Mouse (Mus musculus): ENCODE results near the gene Gatad2a. TPM values are rescaled to one million over a fixed set of nuclear protein-coding genes. Genes with fewer than 3 reads are reported as not detected.

The Gatad2a gene
- polyA plus RNA-seq, 1 experiment from 2014 or later = 54.7 TPM

DNA sequence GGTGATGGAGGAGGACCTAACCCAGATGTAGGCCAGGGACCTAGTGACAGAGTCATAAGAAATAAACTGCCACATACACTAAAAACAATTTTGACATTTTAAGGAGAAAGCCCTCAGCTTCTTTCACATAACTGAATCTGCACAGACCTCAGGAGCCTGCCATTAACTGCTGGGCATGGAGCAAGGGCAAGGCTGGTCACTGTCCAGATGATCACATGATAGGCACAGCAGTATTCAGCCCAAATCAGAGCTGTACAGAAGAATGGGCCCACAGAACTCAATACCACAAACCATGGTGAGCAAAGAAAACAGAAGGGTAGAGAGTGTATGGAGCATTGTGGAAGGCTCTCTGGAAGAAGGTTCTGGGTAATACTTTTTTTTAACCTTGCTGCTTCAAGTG lies 69.3 kb downstream of the Gatad2a start:
- Histone ChIP-seq H3K27ac (no peak overlapping the region), H3K27me3 (replicated peaks) (no peaks in the 10 kb centered on the region), H3K4me1 (replicated peaks) (0 out of 2 replicates have a peak, but pooled peaks cover 2% of the 10 kb centered on the region), H3K4me2 (replicated peaks) (no peak overlapping the region), H3K9me3 (no peaks in the 10 kb centered on the region), H3K4me3 (replicated peaks) (no peak overlapping the region), H3K36me3 (no peaks in the 10 kb centered on the region), H3K9ac (no peak overlapping the region)
- no peak for ATAC-seq

DNA sequence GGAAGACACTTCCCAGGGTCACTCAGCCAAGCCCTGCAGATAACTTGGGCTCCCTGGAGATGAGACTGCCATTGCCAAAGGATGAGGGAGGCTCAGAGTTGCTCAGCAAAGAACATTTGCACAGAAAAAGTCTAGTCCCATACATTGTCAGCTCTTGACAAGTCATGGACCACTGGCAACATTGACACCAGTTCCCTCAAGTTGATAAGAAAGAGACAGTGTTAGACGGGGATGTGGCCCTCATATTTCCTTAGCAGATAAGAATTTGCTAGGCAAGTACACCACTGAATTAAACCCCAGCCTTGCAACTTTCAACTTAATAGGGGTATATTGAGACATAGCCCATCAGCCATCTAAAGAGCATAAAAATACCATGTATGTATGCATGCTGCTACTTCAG lies 72.2 kb downstream of the Gatad2a start:
- no peak overlapping the region for H3K4me3 ChIP-seq (replicated peaks)
- WGBS = 59% methylated on average over 1 of the region's 1 CpGs
- H3K4me2 ChIP-seq (replicated peaks) = no peak overlapping the region
- no peak overlapping the region for H3K9ac ChIP-seq
- H3K27me3 ChIP-seq (replicated peaks) = no peaks in the 10 kb centered on the region
- no peak for ATAC-seq
- H3K9me3 ChIP-seq = no peaks in the 10 kb centered on the region
- no peaks in the 10 kb centered on the region for H3K36me3 ChIP-seq
- no peak overlapping the region for H3K27ac ChIP-seq
- peaks cover 22% of the 10 kb centered on the region for H3K4me1 ChIP-seq (replicated peaks)

DNA sequence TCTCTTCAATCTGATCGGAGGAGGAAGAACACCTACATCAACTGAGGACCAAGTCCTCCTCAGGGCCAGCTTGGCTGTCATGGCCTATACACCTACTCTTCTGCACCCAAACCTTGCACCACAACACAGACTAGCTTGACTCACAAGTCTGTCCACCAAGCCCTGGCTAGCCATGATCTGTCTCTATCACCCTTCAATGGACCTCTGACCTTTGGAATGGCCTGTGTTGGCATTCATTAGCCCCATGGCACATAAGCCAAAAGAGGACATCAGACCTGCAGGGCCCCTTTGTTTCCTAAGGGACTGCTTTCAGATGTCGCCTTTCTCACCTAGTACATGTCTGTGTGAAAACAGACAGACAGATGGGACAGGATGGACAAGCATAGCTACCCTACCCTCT lies 75.0 kb downstream of the Gatad2a start:
- Histone ChIP-seq H3K9ac (no peak overlapping the region), H3K27me3 (replicated peaks) (no peaks in the 10 kb centered on the region), H3K4me2 (replicated peaks) (no peak overlapping the region), H3K9me3 (no peaks in the 10 kb centered on the region), H3K36me3 (peaks cover 4% of the 10 kb centered on the region), H3K27ac (peak overlapping the region; percentile 39; the same call in 1 of the 2 replicates), H3K4me3 (replicated peaks) (no peak overlapping the region), H3K4me1 (replicated peaks) (peaks cover 22% of the 10 kb centered on the region)
- WGBS = 89% methylated on average over 2 of the region's 2 CpGs
- no peak for ATAC-seq

DNA sequence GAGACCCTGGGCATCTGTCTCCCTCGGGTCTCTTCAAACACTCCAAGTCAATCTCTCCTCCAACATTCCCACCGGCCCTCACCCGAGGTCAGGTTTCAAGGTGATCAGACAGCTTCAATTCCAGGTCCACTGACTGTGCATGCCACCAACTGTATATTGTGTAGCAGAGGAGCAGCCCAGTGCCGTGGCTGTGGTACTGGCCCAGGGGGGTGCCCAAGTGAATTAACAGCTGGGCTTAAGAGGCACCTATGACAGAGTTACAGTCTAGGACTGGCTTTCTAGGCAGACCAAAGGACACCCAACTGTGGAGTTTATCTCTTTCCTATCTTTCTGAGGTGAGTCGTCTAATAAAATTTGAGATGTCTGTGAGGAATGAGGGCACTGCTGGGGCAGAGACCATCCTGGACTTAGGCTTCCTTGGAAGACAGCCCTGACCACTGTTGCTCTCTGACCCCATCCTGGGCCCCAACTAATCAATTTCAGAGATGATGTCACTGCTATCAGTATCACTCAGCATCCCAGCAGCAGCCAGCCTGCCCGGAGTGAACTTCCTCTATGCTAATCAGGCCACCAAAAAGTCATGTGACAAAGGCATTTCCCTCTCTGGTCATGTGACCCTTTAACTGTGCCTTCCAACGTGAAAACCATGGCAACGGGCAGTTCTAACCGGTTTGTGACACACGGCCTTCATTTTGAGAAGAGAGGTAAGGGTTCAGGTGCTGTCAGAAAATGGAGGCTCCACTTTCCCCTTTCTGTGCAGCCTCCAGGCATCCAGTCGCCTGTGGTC lies 76.1 kb downstream of the Gatad2a start:
- ATAC-seq = peak; percentile 77
- no peak overlapping the region for H3K9ac ChIP-seq
- WGBS = 41% methylated on average over 11 of the region's 11 CpGs
- H3K27me3 ChIP-seq (replicated peaks) = no peaks in the 10 kb centered on the region
- no peaks in the 10 kb centered on the region for H3K9me3 ChIP-seq
- peak overlapping the region; percentile 39; the same call in 1 of the 2 replicates for H3K27ac ChIP-seq
- peak overlapping the region; percentile 19; the same call in 1 of the 2 replicates for H3K4me2 ChIP-seq (replicated peaks)
- H3K36me3 ChIP-seq = peaks cover 12% of the 10 kb centered on the region
- H3K4me3 ChIP-seq (replicated peaks) = no peak overlapping the region
- H3K4me1 ChIP-seq (replicated peaks) = peaks cover 22% of the 10 kb centered on the region

DNA sequence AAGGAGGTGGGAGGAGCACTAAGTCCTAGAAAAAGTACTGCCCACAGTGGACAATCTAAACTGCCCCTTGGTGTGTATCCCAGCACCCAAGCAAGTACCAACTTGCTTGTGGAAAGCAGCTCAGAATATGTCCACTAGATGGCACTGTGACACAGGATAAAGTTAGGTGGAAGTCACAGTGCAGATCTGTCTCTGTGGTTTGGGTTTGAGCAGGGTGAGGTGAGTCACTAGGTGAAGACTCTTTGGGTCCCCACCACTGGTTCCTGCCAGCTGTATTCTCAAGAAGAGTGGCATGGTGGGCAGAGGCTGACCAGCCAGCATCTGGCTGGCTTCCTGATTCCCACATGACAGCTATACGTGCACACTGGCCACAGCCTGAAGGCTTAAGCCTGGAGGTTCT lies 77.2 kb downstream of the Gatad2a start:
- Histone ChIP-seq H3K9me3 (no peaks in the 10 kb centered on the region), H3K4me1 (replicated peaks) (peaks cover 22% of the 10 kb centered on the region), H3K27me3 (replicated peaks) (no peaks in the 10 kb centered on the region), H3K36me3 (peaks cover 22% of the 10 kb centered on the region), H3K4me2 (replicated peaks) (no peak overlapping the region), H3K4me3 (replicated peaks) (no peak overlapping the region), H3K9ac (no peak overlapping the region), H3K27ac (no peak overlapping the region)
- WGBS = 57% methylated on average over 1 of the region's 1 CpGs
- ATAC-seq = peak; percentile 58

DNA sequence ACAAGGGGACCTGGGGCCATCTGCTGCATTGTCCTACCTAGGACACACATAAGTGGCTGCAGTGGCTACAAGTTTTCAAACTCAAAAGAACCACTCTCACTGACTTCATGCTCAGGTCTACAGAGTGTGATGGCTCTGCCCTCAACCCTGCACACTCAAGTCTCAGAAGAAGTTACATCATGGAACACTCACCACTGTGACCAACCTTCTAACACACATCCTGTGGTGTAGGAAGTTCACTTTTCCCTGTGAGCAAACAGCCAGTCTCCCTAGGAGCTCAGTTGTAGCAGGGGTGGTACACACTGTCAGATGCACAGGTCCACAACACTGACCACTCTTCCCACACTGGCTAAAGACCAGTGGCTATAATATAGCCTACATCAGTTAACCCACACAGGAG lies 77.7 kb downstream of the Gatad2a start:
- ATAC-seq = 0 out of 2 replicates have a peak, but pooled peaks have one; percentile 9
- no peak overlapping the region for H3K9ac ChIP-seq
- peaks cover 26% of the 10 kb centered on the region for H3K36me3 ChIP-seq
- H3K27me3 ChIP-seq (replicated peaks) = no peaks in the 10 kb centered on the region
- no peak overlapping the region for H3K27ac ChIP-seq
- H3K4me2 ChIP-seq (replicated peaks) = no peak overlapping the region
- peaks cover 22% of the 10 kb centered on the region for H3K4me1 ChIP-seq (replicated peaks)
- H3K9me3 ChIP-seq = no peaks in the 10 kb centered on the region
- no peak overlapping the region for H3K4me3 ChIP-seq (replicated peaks)

DNA sequence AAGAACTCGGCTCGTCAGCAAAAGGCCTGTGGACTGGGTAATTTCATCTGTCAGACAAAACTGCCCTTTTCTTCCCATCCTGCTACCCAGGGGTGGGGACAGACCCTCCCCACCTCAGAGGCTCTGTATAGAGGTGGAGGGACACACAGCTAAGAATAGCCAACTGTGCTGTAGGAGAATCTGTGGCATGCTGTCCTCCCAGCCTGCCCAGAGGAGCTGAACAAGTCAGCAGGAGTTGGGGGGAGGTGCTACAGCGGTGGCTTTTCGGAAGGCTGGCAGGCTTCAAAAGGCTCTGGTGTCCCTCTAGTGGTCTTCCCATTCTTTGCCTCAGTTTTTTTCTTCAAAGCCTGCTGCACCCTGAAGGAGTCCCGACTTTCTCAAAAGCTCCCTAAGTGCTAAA lies 80.4 kb downstream of the Gatad2a start:
- no peak for ATAC-seq
- no peak overlapping the region for H3K9ac ChIP-seq
- H3K4me3 ChIP-seq (replicated peaks) = no peak overlapping the region
- no peak overlapping the region for H3K4me2 ChIP-seq (replicated peaks)
- whole genome bisulfite sequencing = 45% methylated on average over 5 of the region's 5 CpGs
- H3K36me3 ChIP-seq = peaks cover 51% of the 10 kb centered on the region
- no peaks in the 10 kb centered on the region for H3K27me3 ChIP-seq (replicated peaks)
- peaks cover 12% of the 10 kb centered on the region for H3K4me1 ChIP-seq (replicated peaks)
- H3K9me3 ChIP-seq = no peaks in the 10 kb centered on the region
- H3K27ac ChIP-seq = no peak overlapping the region

DNA sequence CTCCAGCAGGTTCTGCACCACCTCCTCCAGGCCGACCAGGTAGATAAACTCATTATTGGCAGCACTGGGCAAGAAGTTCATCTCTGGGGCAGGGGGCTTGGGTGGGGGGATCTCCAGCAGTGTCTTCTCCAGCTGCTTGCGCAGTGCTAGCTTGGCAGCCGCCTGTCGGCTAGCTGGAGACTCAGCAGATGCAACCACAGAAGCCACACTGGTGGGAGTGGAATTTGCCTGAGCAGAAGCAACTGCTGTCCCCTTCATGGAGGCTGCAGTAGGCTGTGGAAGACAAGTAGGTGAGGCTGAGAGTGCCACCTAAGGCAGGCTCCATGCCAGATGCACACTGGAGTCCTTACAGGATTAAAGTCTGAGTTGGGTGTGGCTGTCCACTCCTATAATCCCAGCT lies 81.7 kb downstream of the Gatad2a start:
- WGBS = 85% methylated on average over 4 of the region's 4 CpGs

DNA sequence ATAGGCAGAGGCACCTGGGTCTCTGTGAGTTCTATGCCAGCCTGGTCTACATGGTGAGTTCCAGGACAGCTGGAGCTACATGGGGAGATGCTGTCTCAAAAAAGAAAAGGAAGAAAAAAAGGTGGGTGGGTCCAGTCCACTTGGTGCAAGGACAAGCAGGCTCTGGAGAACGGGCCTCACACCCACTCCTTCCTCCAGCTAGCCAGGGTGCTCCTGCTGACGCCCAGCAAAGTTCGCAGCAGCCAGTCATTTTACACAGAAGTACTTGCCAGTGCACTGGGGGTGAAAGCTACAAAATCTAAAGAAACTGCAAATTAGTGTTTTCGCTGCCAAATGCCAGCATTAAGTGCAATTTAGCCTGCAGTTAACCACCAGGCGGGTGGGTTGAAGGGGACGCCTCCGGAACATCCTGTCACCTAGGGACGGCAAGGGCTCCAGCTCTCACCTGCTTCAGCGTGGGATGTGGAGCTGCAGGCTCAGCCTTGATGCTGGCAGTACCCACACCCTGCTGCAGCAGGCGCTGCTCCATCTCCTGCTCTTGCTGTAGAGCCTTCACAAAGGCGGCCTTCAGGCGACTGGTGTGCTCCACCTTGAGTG lies 83.6 kb downstream of the Gatad2a start:
- Histone ChIP-seq H3K27ac (no peak overlapping the region), H3K27me3 (replicated peaks) (no peaks in the 10 kb centered on the region), H3K36me3 (peaks cover 71% of the 10 kb centered on the region), H3K9me3 (no peaks in the 10 kb centered on the region), H3K4me3 (replicated peaks) (no peak overlapping the region), H3K4me1 (replicated peaks) (no peaks in the 10 kb centered on the region), H3K4me2 (replicated peaks) (no peak overlapping the region), H3K9ac (no peak overlapping the region)
- WGBS = 86% methylated on average over 12 of the region's 12 CpGs
- no peak for ATAC-seq

More for the DNA sequence above, 81.7 kb downstream of the Gatad2a start:
- no peak overlapping the region for H3K27ac ChIP-seq
- no peak overlapping the region for H3K4me3 ChIP-seq (replicated peaks)
- H3K9ac ChIP-seq = no peak overlapping the region
- no peaks in the 10 kb centered on the region for H3K9me3 ChIP-seq
- H3K4me1 ChIP-seq (replicated peaks) = 0 out of 2 replicates have a peak, but pooled peaks cover 2% of the 10 kb centered on the region
- H3K36me3 ChIP-seq = peaks cover 62% of the 10 kb centered on the region
- H3K4me2 ChIP-seq (replicated peaks) = no peak overlapping the region
- no peak for ATAC-seq
- no peaks in the 10 kb centered on the region for H3K27me3 ChIP-seq (replicated peaks)

DNA sequence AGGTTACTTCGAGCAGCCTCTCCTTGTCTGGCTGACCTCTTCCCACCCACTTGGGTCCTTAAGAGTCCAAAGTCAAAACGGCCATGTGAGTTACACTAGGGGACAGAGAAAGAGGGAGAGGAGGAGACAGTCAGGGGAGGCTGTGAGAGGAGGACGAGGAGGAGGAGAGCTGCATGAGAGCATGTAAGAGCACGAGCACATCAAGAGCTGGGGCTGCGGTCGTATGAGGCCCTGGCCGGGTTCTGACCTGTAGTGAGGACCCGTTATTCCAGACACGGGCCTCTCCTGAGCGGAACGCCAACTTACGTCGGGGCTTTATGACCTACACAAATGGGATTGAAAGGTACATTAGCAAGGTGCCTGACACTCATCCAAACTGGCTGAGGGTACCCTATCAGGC lies 84.3 kb downstream of the Gatad2a start:
- Histone ChIP-seq H3K4me2 (replicated peaks) (no peak overlapping the region), H3K27ac (no peak overlapping the region), H3K27me3 (replicated peaks) (no peaks in the 10 kb centered on the region), H3K9ac (no peak overlapping the region), H3K4me3 (replicated peaks) (no peak overlapping the region), H3K9me3 (no peaks in the 10 kb centered on the region), H3K36me3 (peaks cover 71% of the 10 kb centered on the region), H3K4me1 (replicated peaks) (no peaks in the 10 kb centered on the region)
- ATAC-seq = no peak
- 90% methylated on average over 13 of the region's 13 CpGs for WGBS

DNA sequence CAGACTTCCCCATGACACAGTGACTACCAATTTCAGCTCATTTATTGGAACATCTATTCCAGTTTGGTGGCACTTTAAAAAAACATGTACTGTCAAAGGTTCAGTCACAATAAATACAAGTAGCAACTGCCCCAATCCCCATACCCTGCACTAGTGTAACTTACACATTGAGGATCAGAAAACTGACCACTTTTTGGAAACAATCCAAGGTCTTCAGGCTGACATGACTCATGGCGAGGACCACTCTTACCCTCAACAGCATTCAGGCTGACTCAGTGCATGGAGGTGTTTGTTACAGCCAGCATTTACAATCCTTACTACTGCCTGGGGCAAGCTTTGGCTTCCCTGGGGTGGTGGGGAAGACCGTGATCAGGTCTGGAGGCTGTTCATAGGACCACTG lies 89.1 kb downstream of the Gatad2a start:
- H3K4me3 ChIP-seq (replicated peaks) = no peak overlapping the region
- no peak for ATAC-seq
- no peak overlapping the region for H3K9ac ChIP-seq
- H3K36me3 ChIP-seq = peaks cover 33% of the 10 kb centered on the region
- no peak overlapping the region for H3K4me2 ChIP-seq (replicated peaks)
- H3K27ac ChIP-seq = no peak overlapping the region
- WGBS = 81% methylated on average over 2 of the region's 2 CpGs
- H3K27me3 ChIP-seq (replicated peaks) = no peaks in the 10 kb centered on the region
- H3K4me1 ChIP-seq (replicated peaks) = 0 out of 2 replicates have a peak, but pooled peaks cover 4% of the 10 kb centered on the region
- no peaks in the 10 kb centered on the region for H3K9me3 ChIP-seq

DNA sequence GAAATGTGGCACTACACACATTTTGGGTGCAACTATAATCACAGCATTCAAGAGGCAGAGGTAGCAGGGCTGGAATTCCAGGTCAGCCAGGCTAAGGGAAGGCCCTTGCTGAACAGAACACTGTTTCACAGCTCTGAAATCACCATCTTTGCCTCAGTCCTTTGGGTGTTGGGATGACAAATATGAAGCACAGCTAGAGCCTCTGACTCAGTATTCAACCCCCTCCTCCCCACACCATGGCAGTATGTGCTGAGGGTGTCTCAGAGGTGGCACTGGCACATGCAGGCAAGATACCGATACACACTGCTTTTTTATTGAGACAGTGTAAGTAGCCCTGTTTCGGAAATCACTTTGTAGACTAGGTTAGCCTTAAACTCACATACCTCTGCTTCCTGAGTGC lies 89.9 kb downstream of the Gatad2a start:
- Histone ChIP-seq H3K27me3 (replicated peaks) (no peaks in the 10 kb centered on the region), H3K4me3 (replicated peaks) (no peak overlapping the region), H3K9me3 (no peaks in the 10 kb centered on the region), H3K27ac (no peak overlapping the region), H3K9ac (no peak overlapping the region), H3K4me1 (replicated peaks) (0 out of 2 replicates have a peak, but pooled peaks cover 4% of the 10 kb centered on the region), H3K4me2 (replicated peaks) (no peak overlapping the region), H3K36me3 (peaks cover 25% of the 10 kb centered on the region)
- 78% methylated on average over 2 of the region's 2 CpGs for WGBS
- ATAC-seq = no peak

DNA sequence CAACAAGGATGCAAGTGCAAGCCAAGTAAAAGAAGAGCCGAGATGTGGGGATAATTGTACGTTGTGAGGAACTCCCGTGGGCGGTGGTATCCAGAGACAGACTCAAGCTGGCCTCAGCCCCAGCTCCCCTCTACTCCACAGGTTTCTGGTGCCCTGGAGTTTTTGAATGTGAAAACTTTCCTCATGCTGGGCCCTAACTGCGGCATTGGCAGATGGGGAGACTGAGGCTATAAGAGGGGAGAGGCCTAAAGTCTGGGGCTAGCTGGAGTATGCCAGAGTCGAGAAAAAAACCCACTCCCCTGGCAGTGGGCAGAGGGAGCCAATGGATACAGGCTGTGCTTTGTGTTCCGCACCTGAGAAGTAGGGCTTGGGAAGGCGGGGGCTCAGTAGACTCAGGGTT lies 92.1 kb downstream of the Gatad2a start:
- H3K4me3 ChIP-seq (replicated peaks) = no peak overlapping the region
- H3K4me2 ChIP-seq (replicated peaks) = peak overlapping the region; percentile 96; the same call in 1 of the 2 replicates
- ATAC-seq = no peak
- peaks cover 20% of the 10 kb centered on the region for H3K4me1 ChIP-seq (replicated peaks)
- H3K27ac ChIP-seq = no peak overlapping the region
- no peak overlapping the region for H3K9ac ChIP-seq
- H3K9me3 ChIP-seq = no peaks in the 10 kb centered on the region
- H3K36me3 ChIP-seq = peaks cover 9% of the 10 kb centered on the region; the same call in 1 of the 2 replicates
- 75% methylated on average over 8 of the region's 8 CpGs for WGBS
- H3K27me3 ChIP-seq (replicated peaks) = no peaks in the 10 kb centered on the region
